Mouse (Mus musculus) urinary bladder, postnatal 25 days (tissue): ENCODE measurements at regions not wholly inside any gene's neighbourhood (a gene's known extent, or its start where the extent isn't known, plus 50 kb on each side); places are given as distances from the start of the nearest gene placed in this dataset.

Experiments
- DNase-seq: peaks from one replicate; pipeline ENCODE4 v3.0.0; 2022; ENCODE audit warnings: low spot score

GRCm38 (mm10) chr9:46622255-46622654 lies 302.5 kb upstream of the 4931429L15Rik start:
- DNase-seq = no peak

GRCm38 (mm10) chr9:46621851-46622250 lies 302.1 kb upstream of the 4931429L15Rik start:
- no peak for DNase-seq

GRCm38 (mm10) chr9:46610101-46611005 lies 290.6 kb upstream of the 4931429L15Rik start:
- DNase-seq = no peak

GRCm38 (mm10) chr9:46608695-46609094 lies 288.9 kb upstream of the 4931429L15Rik start:
- DNase-seq = no peak

- no peak for DNase-seq
Measured at GRCm38 (mm10) chr9:46600803-46601202, 281.0 kb upstream of the 4931429L15Rik start.

- DNase-seq = no peak
Measured at GRCm38 (mm10) chr9:46599931-46600708, 280.3 kb upstream of the 4931429L15Rik start.

GRCm38 (mm10) chr9:46598518-46598917 lies 278.7 kb upstream of the 4931429L15Rik start:
- DNase-seq = no peak

GRCm38 (mm10) chr9:46593444-46593843 lies 273.7 kb upstream of the 4931429L15Rik start:
- DNase-seq = no peak

- DNase-seq = no peak
Measured at GRCm38 (mm10) chr9:46592908-46593307, 273.1 kb upstream of the 4931429L15Rik start.

- no peak for DNase-seq
Measured at GRCm38 (mm10) chr9:46586818-46587217, 267.0 kb upstream of the 4931429L15Rik start.

- no peak for DNase-seq
Measured at GRCm38 (mm10) chr9:46581844-46582243, 262.1 kb upstream of the 4931429L15Rik start.

- DNase-seq = no peak
Measured at GRCm38 (mm10) chr9:46562301-46562700, 242.5 kb upstream of the 4931429L15Rik start.

GRCm38 (mm10) chr9:46558481-46558880 lies 238.7 kb upstream of the 4931429L15Rik start:
- DNase-seq = no peak

GRCm38 (mm10) chr9:46557781-46558180 lies 238.0 kb upstream of the 4931429L15Rik start:
- no peak for DNase-seq

GRCm38 (mm10) chr9:46555156-46555555 lies 235.4 kb upstream of the 4931429L15Rik start:
- no peak for DNase-seq

GRCm38 (mm10) chr9:46554586-46555152 lies 234.9 kb upstream of the 4931429L15Rik start:
- no peak for DNase-seq

GRCm38 (mm10) chr9:46549416-46549815 lies 229.6 kb upstream of the 4931429L15Rik start:
- DNase-seq = no peak

- DNase-seq = no peak
Measured at GRCm38 (mm10) chr9:46544326-46544725, 224.5 kb upstream of the 4931429L15Rik start.

- DNase-seq = no peak
Measured at GRCm38 (mm10) chr9:46541001-46541400, 221.2 kb upstream of the 4931429L15Rik start.

GRCm38 (mm10) chr9:46538616-46539015 lies 218.8 kb upstream of the 4931429L15Rik start:
- DNase-seq = no peak

- no peak for DNase-seq
Measured at GRCm38 (mm10) chr9:46516401-46517130, 196.8 kb upstream of the 4931429L15Rik start.
